13 mouse cellular contexts compared by ENCODE assay signal in the genomic region with DNA sequence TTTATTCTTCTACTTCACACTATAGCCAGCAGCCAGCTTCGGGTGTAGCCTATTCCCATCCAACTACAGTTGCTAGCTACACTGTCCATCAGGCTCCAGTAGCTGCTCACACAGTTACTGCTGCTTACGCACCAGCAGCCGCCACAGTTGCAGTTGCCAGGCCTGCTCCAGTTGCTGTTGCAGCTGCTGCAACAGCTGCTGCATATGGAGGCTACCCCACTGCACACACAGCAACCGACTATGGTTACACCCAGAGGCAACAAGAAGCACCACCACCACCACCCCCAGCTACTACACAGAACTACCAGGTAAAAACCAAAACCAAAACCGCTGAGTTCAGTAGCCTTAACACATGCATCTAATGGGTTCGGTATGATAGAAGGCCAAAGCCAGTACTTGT. TPM values are rescaled to one million over a fixed set of nuclear protein-coding genes. Genes with fewer than 3 reads are reported as not detected.
DNase-seq lines count a peak whose midpoint lies in the region; ATAC-seq and TF ChIP-seq lines count a peak whose summit lies in the region.
"Had no signal": no experiment of that assay in that cellular context is flagged by ENCODE, and none has a peak within 500 bp of the region (broad histone marks: within the 10 kb centered on the region; RNA-seq: fewer than 3 reads in every experiment).

No protein-coding gene starts in this region.

- no peaks in the 10 kb centered on the region for H3K27me3 ChIP-seq in forebrain, embryonic 12.5 days
- H3K27me3 ChIP-seq in forebrain, postnatal 0 days (ENCODE audit: insufficient read depth, low read length): no peaks in the 10 kb centered on the region
- H3K27me3 ChIP-seq in midbrain, embryonic 13.5 days: no peaks in the 10 kb centered on the region
- no peaks in the 10 kb centered on the region for H3K27me3 ChIP-seq in midbrain, embryonic 10.5 days (ENCODE audit: low read depth, poor library complexity, severe bottlenecking)
- no peaks in the 10 kb centered on the region for H3K27me3 ChIP-seq in kidney, embryonic 16.5 days (ENCODE audit: insufficient read depth, low read length)

- ATAC-seq in forebrain, embryonic 12.5 days (ENCODE audit: low FRiP score): peak; percentile 39; the same call in 1 of the 2 replicates
- no peak for ATAC-seq in forebrain, postnatal 0 days
- ATAC-seq in midbrain, embryonic 13.5 days: peak; percentile 20; the same call in 1 of the 2 replicates
- no peak for ATAC-seq in frontal cortex, adult (ENCODE audit: low TSS enrichment)
- ATAC-seq in kidney, embryonic 16.5 days (ENCODE audit: low FRiP score, low TSS enrichment): no peak

- H3K9ac ChIP-seq in forebrain, embryonic 12.5 days: no peak overlapping the region
- H3K9ac ChIP-seq in forebrain, postnatal 0 days: no peak overlapping the region
- H3K9ac ChIP-seq in midbrain, embryonic 13.5 days (replicated peaks): no peak overlapping the region
- H3K9ac ChIP-seq in kidney, embryonic 16.5 days (replicated peaks; ENCODE audit: low read length): no peak overlapping the region

- no peak overlapping the region for H3K4me3 ChIP-seq in forebrain, embryonic 12.5 days (replicated peaks)
- H3K4me3 ChIP-seq in forebrain, postnatal 0 days (ENCODE audit: low read depth, low read length): no peak overlapping the region
- H3K4me3 ChIP-seq in midbrain, embryonic 13.5 days (replicated peaks): no peak overlapping the region
- no peak overlapping the region for H3K4me3 ChIP-seq in midbrain, embryonic 10.5 days
- H3K4me3 ChIP-seq in kidney, embryonic 16.5 days (ENCODE audit: low read length): no peak overlapping the region

- no peaks in the 10 kb centered on the region for H3K9me3 ChIP-seq in forebrain, embryonic 12.5 days
- no peaks in the 10 kb centered on the region for H3K9me3 ChIP-seq in forebrain, postnatal 0 days (ENCODE audit: low read length)
- no peaks in the 10 kb centered on the region for H3K9me3 ChIP-seq in midbrain, embryonic 13.5 days
- H3K9me3 ChIP-seq in midbrain, embryonic 10.5 days (replicated peaks): no peaks in the 10 kb centered on the region
- H3K9me3 ChIP-seq in kidney, embryonic 16.5 days (ENCODE audit: low read length): no peaks in the 10 kb centered on the region

- TF ChIP-seq CTCF in forebrain, postnatal 0 days (IDR thresholded peaks at IDR 0.05; ENCODE audit: low read depth): no peak

- peaks cover 27% of the 10 kb centered on the region for H3K36me3 ChIP-seq in forebrain, embryonic 12.5 days (replicated peaks)
- H3K36me3 ChIP-seq in forebrain, postnatal 0 days (ENCODE audit: insufficient read depth): peaks cover 9% of the 10 kb centered on the region; the same call in 1 of the 2 replicates
- peaks cover 30% of the 10 kb centered on the region for H3K36me3 ChIP-seq in midbrain, embryonic 13.5 days
- peaks cover 53% of the 10 kb centered on the region for H3K36me3 ChIP-seq in midbrain, embryonic 10.5 days
- peaks cover 15% of the 10 kb centered on the region for H3K36me3 ChIP-seq in kidney, embryonic 16.5 days (ENCODE audit: insufficient read depth, low read length)

- WGBS in forebrain, embryonic 12.5 days: 91% methylated on average over 6 of the region's 6 CpGs
- 87% methylated on average over 6 of the region's 6 CpGs for WGBS in forebrain, postnatal 0 days
- 90% methylated on average over 6 of the region's 6 CpGs for WGBS in midbrain, embryonic 13.5 days
- 92% methylated on average over 6 of the region's 6 CpGs for WGBS in midbrain, embryonic 10.5 days
- 85% methylated on average over 6 of the region's 6 CpGs for WGBS in kidney, embryonic 16.5 days

- DNase-seq in forebrain, postnatal 0 days: no peak
- no peak for DNase-seq in midbrain, embryonic 10.5 days (ENCODE audit: low spot score)
- DNase-seq in gastrocnemius, adult 8-10 months (ENCODE audit: low spot score in 2 of 2): peak; percentile 10 to 24
- DNase-seq in retina, embryonic 14.5 days (ENCODE audit: low spot score): peak; percentile 23
- DNase-seq: adrenal gland, adult 2 months; heart, adult 18-20 months; heart, postnatal 36 days; kidney, adult 2 months; spleen, adult 18-20 months had no signal

- H3K4me1 ChIP-seq in forebrain, embryonic 12.5 days: no peaks in the 10 kb centered on the region
- no peaks in the 10 kb centered on the region for H3K4me1 ChIP-seq in forebrain, postnatal 0 days (ENCODE audit: insufficient read depth)
- H3K4me1 ChIP-seq in midbrain, embryonic 13.5 days (replicated peaks): 0 out of 2 replicates have a peak, but pooled peaks cover 2% of the 10 kb centered on the region
- H3K4me1 ChIP-seq in midbrain, embryonic 10.5 days: no peaks in the 10 kb centered on the region
- H3K4me1 ChIP-seq in kidney, embryonic 16.5 days (ENCODE audit: insufficient read depth, low read length): 0 out of 2 replicates have a peak, but pooled peaks cover 4% of the 10 kb centered on the region

- no peak overlapping the region for H3K27ac ChIP-seq in forebrain, embryonic 12.5 days
- no peak overlapping the region for H3K27ac ChIP-seq in forebrain, postnatal 0 days (ENCODE audit: low read depth, low read length)
- no peak overlapping the region for H3K27ac ChIP-seq in midbrain, embryonic 13.5 days
- H3K27ac ChIP-seq in midbrain, embryonic 10.5 days (replicated peaks): no peak overlapping the region
- no peak overlapping the region for H3K27ac ChIP-seq in kidney, embryonic 16.5 days (ENCODE audit: low read length)

- H3K4me2 ChIP-seq in forebrain, embryonic 12.5 days: no peak overlapping the region
- no peak overlapping the region for H3K4me2 ChIP-seq in forebrain, postnatal 0 days (ENCODE audit: low read depth)
- H3K4me2 ChIP-seq in midbrain, embryonic 13.5 days (replicated peaks): no peak overlapping the region
- no peak overlapping the region for H3K4me2 ChIP-seq in kidney, embryonic 16.5 days (replicated peaks; ENCODE audit: low read depth, low read length)

RNA-seq across cellular contexts. Expression of a gene that starts 18.7 kb away (rescaled TPM):
- 117 and 131 TPM in 2 replicates for polyA plus RNA-seq in forebrain, embryonic 12.5 days (2016; fragmentation: Nextera tagmentation; extraction: Ambion mirVana)
- total RNA-seq in forebrain, postnatal 0 days (2014; rRNA removed): 143 and 212 TPM in 2 replicates
- 132 and 175 TPM in 2 replicates for polyA plus RNA-seq in forebrain, postnatal 0 days (2015; fragmentation: Nextera tagmentation; extraction: Ambion mirVana)
- polyA plus RNA-seq in midbrain, embryonic 13.5 days (2015; fragmentation: Nextera tagmentation; extraction: Ambion mirVana): 149 and 153 TPM in 2 replicates
- 135 and 155 TPM in 2 replicates for polyA plus RNA-seq in midbrain, embryonic 10.5 days (2016; fragmentation: Nextera tagmentation; extraction: Ambion mirVana)
- 10 to 100 TPM; 59.0 to 80.1 (median 65.6) TPM for total RNA-seq in gastrocnemius, adult 8-10 months (2022)
- 101 and 108 TPM in 2 replicates for polyA plus RNA-seq in kidney, embryonic 16.5 days (2015; fragmentation: Nextera tagmentation; extraction: Ambion mirVana)

Comparison
In these comparisons a context has a peak if more than half of its experiments do, and no peak if none do; other contexts are left out.
1. ATAC-seq: peak in forebrain, embryonic 12.5 days (single experiment) and midbrain, embryonic 13.5 days (single experiment); none in forebrain, postnatal 0 days (single experiment), frontal cortex, adult (single experiment) and kidney, embryonic 16.5 days (single experiment).
2. DNase-seq: peak in gastrocnemius, adult 8-10 months (2 of 2) and retina, embryonic 14.5 days (single experiment); none in forebrain, postnatal 0 days (single experiment) and midbrain, embryonic 10.5 days (single experiment).